Mouse (Mus musculus) liver, embryonic 14.5 days (tissue): Measurements from ENCODE around the gene Arsg.

Experiments used
- CTCF ChIP-seq: IDR thresholded peaks from 2 replicates; pipeline ENCODE4 v1.5.1; 2016; ENCODE audit warnings: antibody characterized with exemption, low read depth, control low read depth
- EP300 ChIP-seq: IDR thresholded peaks from 2 replicates; pipeline ENCODE4 v1.6.1; 2016; ENCODE audit warnings: antibody characterized with exemption, low read depth

GRCm38 (mm10) chr11:109485398-109486045, 12.3 kb downstream of the Arsg start:
- TF ChIP-seq EP300 (no peak), CTCF (no peak)
